Mouse (Mus musculus) spleen, adult 2 months (tissue): Measurements from ENCODE around the gene Nudt4. TPM values are rescaled to one million over a fixed set of nuclear protein-coding genes. Genes with fewer than 3 reads are reported as not detected.

Source experiments
- DNase-seq, 2 experiments: peaks; one replicate each; pipeline versions ENCODE4 v3.0.0 to v3.0.0-alpha.2; 2012 to 2021; ENCODE audit warnings: low spot score in 2 of 2, low read depth in 1 of 2
- H3K27ac ChIP-seq: fragments of 200-500 bp; 2 replicates; pipeline ENCODE4 v1.5.1; 2012; ENCODE audit warnings: low read length, inconsistent platforms; ENCODE audit not compliant: insufficient read depth
- H3K27me3 ChIP-seq: fragments of 200-500 bp; 2 replicates; pipeline ENCODE4 v1.6.1; 2012; ENCODE audit warnings: mild to moderate bottlenecking, moderate library complexity, low read length, inconsistent platforms; ENCODE audit not compliant: control insufficient read depth, insufficient read depth
- H3K36me3 ChIP-seq: fragments of 200-500 bp; 2 replicates; pipeline ENCODE4 v1.6.1; 2012; ENCODE audit warnings: mild to moderate bottlenecking, low read length, inconsistent platforms; ENCODE audit not compliant: control insufficient read depth, insufficient read depth
- H3K4me1 ChIP-seq: fragments of 200-500 bp; 2 replicates; pipeline ENCODE4 v1.6.1; 2011; ENCODE audit warnings: inconsistent platforms; ENCODE audit not compliant: control insufficient read depth, insufficient read depth, insufficient read length
- H3K4me3 ChIP-seq: fragments of 200-500 bp; 2 replicates; pipeline ENCODE4 v1.5.1; 2011; ENCODE audit warnings: mild to moderate bottlenecking, inconsistent platforms; ENCODE audit not compliant: insufficient read depth, insufficient read length; ENCODE audit errors: extremely low read depth
- CTCF ChIP-seq: fragments of 200-500 bp; IDR thresholded peaks from 2 replicates; pipeline ENCODE4 v1.5.1; 2011; ENCODE audit warnings: mild to moderate bottlenecking, inconsistent platforms; ENCODE audit not compliant: insufficient read depth, insufficient read length, insufficient replicate concordance; ENCODE audit errors: extremely low read depth
- POLR2A ChIP-seq: fragments of 200-500 bp; IDR thresholded peaks from 2 replicates; pipeline ENCODE4 v1.6.1; 2011; ENCODE audit warnings: low read depth, low read length, inconsistent platforms
- WGBS: fragments of 180-500 bp; shearing (Covaris S2); methylation state at CpG from one replicate; pipeline ENCODE4 v1.1.7; 2018; 5-methylcytosine and 5-hydroxymethylcytosine counted together
- polyA plus RNA-seq: library from polyadenylated mRNA; depleted of rRNA; stranded (reverse); fragments of >200 nt; gene quantifications from 2 replicates; pipeline ENCODE4 v1.2.3, GENCODE M21; 2012

The Nudt4 gene
- polyA plus RNA-seq, 1 experiment = 8.0 TPM

DNA sequence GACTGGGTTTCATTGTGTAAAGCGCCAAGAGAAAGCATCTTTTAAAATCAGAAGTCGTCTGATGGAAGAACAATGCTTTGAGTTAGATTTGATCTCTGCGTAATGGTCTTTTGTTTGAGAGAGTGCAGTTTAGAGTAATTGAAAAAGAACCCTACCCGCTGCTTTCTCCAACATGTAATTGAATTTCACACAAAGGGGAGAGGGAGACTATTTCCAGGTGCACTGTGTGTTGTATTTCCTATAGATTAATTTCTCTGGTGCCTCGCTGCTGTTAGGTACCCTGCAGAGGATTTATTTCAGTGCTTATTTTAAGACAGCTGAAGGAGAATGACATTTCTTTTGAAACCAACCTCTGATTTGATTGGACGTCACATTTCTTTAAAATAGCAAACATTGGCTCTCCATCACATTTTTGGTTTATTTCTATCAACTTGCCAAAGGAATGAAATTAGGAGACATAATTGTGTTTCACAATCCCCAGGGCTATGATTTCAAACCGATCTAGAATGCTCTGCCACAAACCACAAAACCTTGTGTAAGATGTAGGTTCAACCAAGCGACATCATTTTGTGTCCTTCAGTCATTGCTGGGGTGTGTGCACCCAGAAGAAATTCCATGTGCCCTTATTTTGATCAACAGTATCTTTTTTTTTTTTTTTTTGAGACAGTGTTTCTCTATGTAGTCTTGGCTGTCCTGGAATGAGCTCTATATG is 23.7 kb upstream of the Nudt4 start:
- no peak for TF ChIP-seq POLR2A
- no peak for TF ChIP-seq CTCF
- Histone ChIP-seq H3K4me3 (no peak overlapping the region), H3K27ac (no peak overlapping the region), H3K36me3 (no peaks in the 10 kb centered on the region), H3K4me1 (no peaks in the 10 kb centered on the region), H3K27me3 (no peaks in the 10 kb centered on the region)
- no peak for DNase-seq
- WGBS = 80% methylated on average over 8 of the region's 8 CpGs

DNA sequence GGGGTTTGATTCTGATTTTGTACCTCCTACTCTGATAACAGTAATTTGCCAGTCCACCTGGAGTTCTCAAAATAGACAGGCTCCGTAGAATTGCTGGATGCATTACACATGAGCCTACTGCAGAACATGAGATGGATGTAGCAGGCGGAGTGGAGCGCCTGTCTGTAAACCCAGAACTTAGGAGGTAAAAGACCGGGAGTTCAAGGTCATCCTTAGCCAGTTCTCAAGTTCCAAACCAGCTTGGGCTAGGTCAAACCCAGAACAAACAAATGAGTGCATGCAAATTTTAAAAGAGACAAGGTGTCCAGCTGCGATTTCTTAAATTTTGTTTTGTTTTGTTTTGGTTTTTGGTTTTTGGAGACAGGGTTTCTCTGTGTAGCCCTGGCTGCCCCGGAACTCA is 21.6 kb upstream of the Nudt4 start:
- Histone ChIP-seq H3K27ac (no peak overlapping the region), H3K4me3 (no peak overlapping the region), H3K36me3 (no peaks in the 10 kb centered on the region), H3K4me1 (no peaks in the 10 kb centered on the region), H3K27me3 (no peaks in the 10 kb centered on the region)
- DNase-seq = no peak
- 91% methylated on average over 6 of the region's 6 CpGs for WGBS
- TF ChIP-seq POLR2A = no peak
- no peak for TF ChIP-seq CTCF

DNA sequence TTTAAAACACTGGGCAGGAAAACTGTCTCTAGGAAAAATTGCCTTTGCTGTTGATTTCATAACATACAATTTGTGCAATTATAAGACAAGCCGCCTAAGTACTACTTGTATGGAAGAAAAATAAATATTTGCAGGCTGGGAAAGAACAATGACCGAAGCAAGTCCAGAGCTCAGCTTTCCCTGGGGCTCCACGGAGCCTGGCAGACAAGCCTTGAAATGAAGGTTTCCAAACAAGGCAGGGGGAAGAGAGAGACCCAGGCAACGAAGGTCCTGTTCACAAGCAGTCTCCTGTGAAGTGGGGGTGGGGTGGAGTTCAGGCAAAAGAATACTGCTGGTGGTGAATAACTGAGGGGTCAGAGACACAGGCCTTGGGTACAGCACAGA is 13.6 kb upstream of the Nudt4 start:
- Histone ChIP-seq H3K36me3 (no peaks in the 10 kb centered on the region), H3K27me3 (no peaks in the 10 kb centered on the region), H3K27ac (no peak overlapping the region), H3K4me3 (no peak overlapping the region), H3K4me1 (no peaks in the 10 kb centered on the region)
- TF ChIP-seq POLR2A (no peak), CTCF (no peak)
- DNase-seq = no peak
- WGBS = 82% methylated on average over 4 of the region's 4 CpGs

DNA sequence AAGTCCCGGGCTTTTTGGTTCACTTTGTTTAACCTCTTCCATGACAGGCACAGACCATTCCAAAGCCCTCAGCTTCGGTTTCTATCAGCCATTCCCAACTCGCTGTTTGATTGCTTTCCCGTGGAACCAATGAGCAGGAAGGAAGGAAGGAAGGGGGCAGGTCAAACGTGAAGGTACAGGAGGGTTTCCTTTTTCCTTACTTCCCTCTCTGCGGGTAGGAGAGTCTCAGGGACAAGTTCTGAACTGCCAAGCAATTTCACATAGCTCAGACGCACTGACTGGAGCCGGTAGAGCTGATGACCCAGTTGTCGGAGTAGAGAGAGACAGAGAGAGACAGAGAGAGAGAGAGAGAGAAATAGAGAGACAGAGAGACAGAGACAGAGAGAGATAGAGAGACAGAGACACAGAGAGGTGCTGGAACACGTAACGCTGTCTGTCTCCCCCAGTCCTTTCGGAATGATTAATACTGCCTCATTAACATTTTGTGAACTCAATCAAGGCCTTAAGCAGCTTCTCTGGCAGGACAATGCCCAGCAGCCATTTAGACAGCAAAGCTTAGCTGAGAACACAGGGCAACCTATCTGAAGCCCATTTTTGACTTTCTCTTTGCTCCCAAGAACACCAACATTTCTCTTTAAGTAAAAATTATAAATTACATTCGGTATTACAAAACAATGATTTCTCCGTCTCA is 13.1 kb upstream of the Nudt4 start:
- WGBS = 67% methylated on average over 14 of the region's 14 CpGs
- H3K4me1 ChIP-seq = no peaks in the 10 kb centered on the region
- no peak overlapping the region for H3K4me3 ChIP-seq
- H3K36me3 ChIP-seq = no peaks in the 10 kb centered on the region
- H3K27ac ChIP-seq = no peak overlapping the region
- TF ChIP-seq CTCF (no peak), POLR2A (no peak)
- no peak for DNase-seq
- no peaks in the 10 kb centered on the region for H3K27me3 ChIP-seq

DNA sequence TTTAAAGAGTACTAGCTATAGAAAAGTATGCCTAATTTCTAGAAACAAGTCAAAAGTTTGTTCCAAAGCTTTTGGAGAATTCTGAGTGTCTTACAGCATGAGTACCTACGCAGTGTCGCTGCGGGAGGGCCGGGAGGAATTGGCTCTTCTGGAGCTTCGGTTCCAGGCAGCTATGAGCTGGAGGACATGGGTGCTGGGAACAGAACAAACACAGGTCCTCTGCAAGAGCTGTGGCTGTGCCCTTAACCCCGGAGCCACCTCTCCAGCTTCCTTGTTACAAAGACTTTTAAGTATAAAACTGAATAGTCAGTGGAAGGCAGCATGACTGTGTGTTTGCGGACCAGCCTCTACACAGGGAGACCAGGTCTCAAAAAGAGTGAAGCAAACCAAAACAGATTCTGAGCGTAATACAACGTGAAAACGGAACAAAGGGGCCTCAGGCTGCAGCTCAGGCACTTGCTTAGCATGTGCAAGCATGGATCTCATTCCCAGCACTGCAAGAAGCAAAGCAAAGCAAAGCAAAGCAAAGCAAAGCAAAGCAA is 12.0 kb upstream of the Nudt4 start:
- 84% methylated on average over 10 of the region's 10 CpGs for WGBS

DNA sequence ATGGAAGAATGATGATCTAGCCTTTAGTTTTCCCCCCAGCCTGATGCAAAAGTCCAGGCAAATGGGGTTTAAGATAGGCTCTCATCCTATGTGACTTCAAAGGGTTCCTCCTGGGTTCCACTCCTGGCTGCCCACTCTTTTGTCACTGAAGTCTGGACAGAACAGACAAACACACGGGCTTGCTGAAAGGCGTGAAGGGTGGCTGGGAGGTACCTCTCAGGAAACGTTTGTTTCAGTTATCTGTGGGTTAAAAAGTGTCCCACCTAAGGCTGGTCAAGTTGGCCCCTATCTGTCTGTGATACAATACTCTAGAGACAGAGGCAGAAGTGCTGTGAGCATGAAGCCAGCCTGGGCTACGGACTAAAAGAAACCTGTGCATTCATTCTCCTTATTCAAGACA is 11.0 kb upstream of the Nudt4 start:
- H3K4me1 ChIP-seq = no peaks in the 10 kb centered on the region
- no peaks in the 10 kb centered on the region for H3K27me3 ChIP-seq
- whole genome bisulfite sequencing = 75% methylated on average over 4 of the region's 4 CpGs
- no peak overlapping the region for H3K4me3 ChIP-seq
- no peak for DNase-seq
- no peaks in the 10 kb centered on the region for H3K36me3 ChIP-seq
- H3K27ac ChIP-seq = no peak overlapping the region
- TF ChIP-seq POLR2A = no peak
- TF ChIP-seq CTCF = no peak

More for the DNA sequence above, 12.0 kb upstream of the Nudt4 start:
- Histone ChIP-seq H3K4me3 (no peak overlapping the region), H3K36me3 (no peaks in the 10 kb centered on the region), H3K27ac (no peak overlapping the region), H3K4me1 (no peaks in the 10 kb centered on the region), H3K27me3 (no peaks in the 10 kb centered on the region)
- no peak for DNase-seq
- TF ChIP-seq POLR2A = no peak

DNA sequence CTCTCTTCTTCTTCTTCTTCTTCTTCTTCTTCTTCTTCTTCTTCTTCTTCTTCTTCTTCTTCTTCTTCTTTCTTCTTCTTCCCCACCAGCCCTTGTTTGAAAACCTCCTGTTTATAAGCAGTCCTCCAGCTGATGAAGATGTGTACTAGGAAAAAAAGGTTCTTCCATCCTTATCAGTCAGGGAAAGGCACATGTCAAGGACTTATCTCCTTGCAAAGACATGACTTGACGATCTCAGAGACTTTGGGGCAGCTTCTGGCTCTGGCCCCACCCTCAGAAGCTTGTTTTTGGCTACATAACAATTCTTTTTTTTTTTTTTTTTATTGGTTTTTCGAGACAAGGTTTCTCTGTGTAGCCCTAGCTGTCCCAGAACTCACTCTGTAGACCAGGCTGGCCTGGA is 5.5 kb upstream of the Nudt4 start:
- Histone ChIP-seq H3K36me3 (no peaks in the 10 kb centered on the region), H3K4me1 (peaks cover 8% of the 10 kb centered on the region; the same call in 1 of the 2 replicates), H3K27me3 (no peaks in the 10 kb centered on the region), H3K4me3 (no peak overlapping the region), H3K27ac (no peak overlapping the region)
- no peak for DNase-seq
- 59% methylated on average over 2 of the region's 2 CpGs for WGBS
- TF ChIP-seq POLR2A (no peak), CTCF (no peak)
